Mouse (Mus musculus) adipocyte (in vitro differentiated cells): ENCODE measurements around the gene Spic.
A peak's percentile ranks its signal among the peaks of the same experiment; 100 is the strongest.

Source experiments
- DNase-seq: peaks from one replicate; pipeline ENCODE4 v3.0.0-alpha.2; 2016; ENCODE audit warnings: low spot score

Gene Spic

DNA sequence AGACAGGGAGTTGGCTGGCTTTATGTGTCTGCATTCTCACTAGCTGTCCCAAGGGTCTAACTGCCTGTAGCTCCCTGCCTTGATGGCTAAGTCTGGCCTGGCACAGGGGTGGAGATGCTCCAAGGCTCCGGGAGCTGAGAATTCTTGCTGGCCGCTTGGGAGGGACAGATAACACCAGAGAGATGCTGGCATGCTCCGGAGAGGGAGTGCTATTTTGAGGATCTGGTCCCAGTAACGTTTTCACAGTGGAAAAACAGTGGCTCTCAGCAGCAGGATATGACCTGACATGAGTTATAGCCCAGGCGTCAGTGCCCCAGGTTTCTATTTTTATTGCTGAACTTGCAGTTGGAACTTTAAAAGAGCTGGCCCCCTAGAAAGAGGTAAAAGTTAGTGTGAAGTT lies 39.4 kb downstream of the Spic start:
- DNase-seq: no peak

- peak; percentile 30 for DNase-seq
These were observed 53.4 kb downstream of the Spic start for GRCm38 (mm10) chr10:88631330-88631953.

- no peak for DNase-seq
These were observed 54.0 kb downstream of the Spic start for GRCm38 (mm10) chr10:88630663-88631329.

DNA sequence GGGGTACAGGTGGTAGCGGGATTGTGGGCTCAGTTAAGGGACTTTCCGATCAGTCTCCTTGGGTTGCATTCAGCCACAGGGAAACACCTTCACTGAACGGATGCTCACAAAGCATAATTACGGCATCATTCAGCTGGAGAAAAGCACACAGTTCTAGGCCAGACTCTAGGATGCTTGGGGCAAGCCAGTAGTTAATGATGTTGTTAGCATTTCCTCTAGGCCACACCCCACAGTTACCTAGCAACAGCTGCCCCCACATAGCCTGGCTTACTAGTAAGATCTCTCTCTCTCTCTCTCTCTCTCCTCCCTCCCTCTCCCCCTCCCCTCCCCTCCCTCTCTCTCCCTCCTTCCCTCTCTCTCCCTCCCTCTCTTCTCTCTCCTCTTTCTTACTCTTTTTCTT lies 57.8 kb downstream of the Spic start:
- DNase-seq: no peak

GRCm38 (mm10) chr10:88626176-88626575 lies 58.6 kb downstream of the Spic start:
- DNase-seq: no peak
